Mouse (Mus musculus): ENCODE data around the gene Sox13.
A peak's percentile ranks its signal among the peaks of the same experiment; 100 is the strongest.

Sox13 gene

GRCm38 (mm10) chr1:133431133-133431532 is 7.0 kb upstream of the Sox13 start:
- DNase-seq (ENCODE audit: low spot score), result no peak

GRCm38 (mm10) chr1:133424547-133425140 is 467 bp upstream of the Sox13 start:
- DNase-seq (ENCODE audit: low spot score), result no peak

- no peak for DNase-seq (ENCODE audit: low spot score)
Measured at GRCm38 (mm10) chr1:133423166-133423542, 1.0 kb downstream of the Sox13 start.

- no peak for DNase-seq (ENCODE audit: low spot score)
Measured at GRCm38 (mm10) chr1:133422615-133423161, 1.5 kb downstream of the Sox13 start.

- DNase-seq (ENCODE audit: low spot score), result no peak
Measured at GRCm38 (mm10) chr1:133421975-133422570, 2.1 kb downstream of the Sox13 start.

GRCm38 (mm10) chr1:133421061-133421460 is 3.1 kb downstream of the Sox13 start:
- no peak for DNase-seq (ENCODE audit: low spot score)

GRCm38 (mm10) chr1:133420491-133420890 is 3.7 kb downstream of the Sox13 start:
- no peak for DNase-seq (ENCODE audit: low spot score)

- DNase-seq (ENCODE audit: low spot score), result no peak
Measured at GRCm38 (mm10) chr1:133419178-133419834, 4.9 kb downstream of the Sox13 start.

GRCm38 (mm10) chr1:133418164-133418800 is 5.9 kb downstream of the Sox13 start:
- DNase-seq (ENCODE audit: low spot score), result peak; percentile 81

- no peak for DNase-seq (ENCODE audit: low spot score)
Measured at GRCm38 (mm10) chr1:133417539-133417938, 6.6 kb downstream of the Sox13 start.

GRCm38 (mm10) chr1:133417113-133417512 is 7.1 kb downstream of the Sox13 start:
- no peak for DNase-seq (ENCODE audit: low spot score)

GRCm38 (mm10) chr1:133416472-133416871 is 7.7 kb downstream of the Sox13 start:
- no peak for DNase-seq (ENCODE audit: low spot score)

GRCm38 (mm10) chr1:133415505-133415904 is 8.7 kb downstream of the Sox13 start:
- no peak for DNase-seq (ENCODE audit: low spot score)

- no peak for DNase-seq (ENCODE audit: low spot score)
Measured at GRCm38 (mm10) chr1:133415086-133415485, 9.1 kb downstream of the Sox13 start.

- no peak for DNase-seq (ENCODE audit: low spot score)
Measured at GRCm38 (mm10) chr1:133412941-133413340, 11.2 kb downstream of the Sox13 start.

GRCm38 (mm10) chr1:133411506-133412147 is 12.6 kb downstream of the Sox13 start:
- no peak for DNase-seq (ENCODE audit: low spot score)

GRCm38 (mm10) chr1:133409786-133410185 is 14.4 kb downstream of the Sox13 start:
- DNase-seq (ENCODE audit: low spot score), result no peak

GRCm38 (mm10) chr1:133408880-133409516 is 15.2 kb downstream of the Sox13 start:
- DNase-seq (ENCODE audit: low spot score), result no peak

- no peak for DNase-seq (ENCODE audit: low spot score)
Measured at GRCm38 (mm10) chr1:133408321-133408720, 15.9 kb downstream of the Sox13 start.

- DNase-seq (ENCODE audit: low spot score), result no peak
Measured at GRCm38 (mm10) chr1:133407436-133407835, 16.7 kb downstream of the Sox13 start.

GRCm38 (mm10) chr1:133406614-133407013 is 17.6 kb downstream of the Sox13 start:
- DNase-seq (ENCODE audit: low spot score), result no peak

- DNase-seq (ENCODE audit: low spot score), result no peak
Measured at GRCm38 (mm10) chr1:133404005-133404404, 20.2 kb downstream of the Sox13 start.

All from urinary bladder, postnatal 25 days (tissue).